Mouse (Mus musculus): ENCODE results near the gene Plppr1. TPM values are rescaled to one million over a fixed set of nuclear protein-coding genes. Genes with fewer than 3 reads are reported as not detected.

Gene Plppr1
- polyA plus RNA-seq (2015; fragmentation: Nextera tagmentation; extraction: Ambion mirVana), result 0.07 and 0.11 TPM in 2 replicates

DNA sequence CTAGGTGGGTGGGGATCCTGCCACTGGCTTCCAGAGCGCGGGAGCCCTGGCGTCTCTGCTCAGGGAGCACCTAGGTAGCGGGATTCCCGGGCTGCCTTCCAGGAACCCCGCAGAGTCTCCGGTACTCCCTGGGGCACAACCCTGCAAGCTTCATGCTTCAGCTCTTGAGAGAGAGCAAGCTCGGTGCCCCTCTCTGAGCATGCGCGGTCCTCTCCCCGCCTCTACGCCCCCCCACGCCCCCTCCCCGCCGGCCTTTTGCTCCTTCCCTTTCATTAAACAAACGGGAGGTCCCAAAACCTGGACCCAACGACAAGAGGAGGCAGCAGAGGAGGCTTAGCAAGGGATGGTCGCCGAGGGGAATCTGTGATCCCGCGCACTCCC, at the start of gene Plppr1:
Gene Plppr1 (plus strand): TSS at position 253 of the 381 bp plus-strand sequence.

Data from urinary bladder, postnatal 0 days (tissue).